Mouse (Mus musculus) left cerebral cortex, postnatal 4 days (tissue): ENCODE data around the gene Tldc1. TPM values are rescaled to one million over a fixed set of nuclear protein-coding genes. Genes with fewer than 3 reads are reported as not detected.
A peak's percentile ranks its signal among the peaks of the same experiment; 100 is the strongest.

ENCODE experiments used
- DNase-seq: peaks from one replicate; pipeline ENCODE4 v3.0.0-alpha.2; 2022
- intact Hi-C: fragments of 180-260 bp; cut with DNase I; formaldehyde crosslinking; loops from one replicate; pipeline ENCODE4 v1.15.1; 2025
- total RNA-seq, 2 experiments: library from RNA; stranded (reverse); gene quantifications; 2 replicates each; pipeline ENCODE4 v1.2.3; 2021

Tldc1 gene
- total RNA-seq, 2 experiments from 2014 or later = 15.0 to 16.7 TPM

- intact Hi-C loops = loop anchor here (5.0 to 10.0 kb wide), 2 partner anchors 92 to 344 kb away; partner anchors contain the start of gene Osgin1
- DNase-seq = peak; percentile 82
These were observed 959 bp upstream of the Tldc1 start for GRCm38 (mm10) chr8:119779013-119779737.

GRCm38 (mm10) chr8:119777765-119778164 lies 451 bp downstream of the Tldc1 start:
- peak; percentile 43 for DNase-seq
- intact Hi-C loops = loop anchor here (5.0 to 10.0 kb wide), 2 partner anchors 90 to 343 kb away; partner anchors contain the start of gene Osgin1

GRCm38 (mm10) chr8:119776668-119777245 lies 1.5 kb downstream of the Tldc1 start:
- intact Hi-C loops = loop anchor here (5.0 to 10.0 kb wide), 2 partner anchors 89 to 342 kb away; partner anchors contain the start of gene Osgin1
- DNase-seq = no peak

- no peak for DNase-seq
- intact Hi-C loops = no loop called here
These were observed 12.3 kb downstream of the Tldc1 start for GRCm38 (mm10) chr8:119765761-119766444.

- intact Hi-C loops = no loop called here
- DNase-seq = no peak
These were observed 12.9 kb downstream of the Tldc1 start for GRCm38 (mm10) chr8:119765311-119765710.

- intact Hi-C loops = no loop called here
- no peak for DNase-seq
These were observed 15.7 kb downstream of the Tldc1 start for GRCm38 (mm10) chr8:119762226-119763220.

- no peak for DNase-seq
These were observed 16.5 kb downstream of the Tldc1 start for GRCm38 (mm10) chr8:119761692-119762091.

GRCm38 (mm10) chr8:119756538-119756937 lies 21.7 kb downstream of the Tldc1 start:
- intact Hi-C loops = no loop called here
- DNase-seq = no peak

More at GRCm38 (mm10) chr8:119761692-119762091, 16.5 kb downstream of the Tldc1 start:
- intact Hi-C loops = no loop called here

GRCm38 (mm10) chr8:119756147-119756461 lies 22.1 kb downstream of the Tldc1 start:
- intact Hi-C loops = no loop called here
- no peak for DNase-seq

- DNase-seq = no peak
- intact Hi-C loops = no loop called here
These were observed 22.7 kb downstream of the Tldc1 start for GRCm38 (mm10) chr8:119755238-119756146.

GRCm38 (mm10) chr8:119744604-119745003 lies 33.6 kb downstream of the Tldc1 start:
- intact Hi-C loops = no loop called here

GRCm38 (mm10) chr8:119743291-119744026 lies 34.8 kb downstream of the Tldc1 start:
- DNase-seq = peak; percentile 79
- intact Hi-C loops = no loop called here

More at GRCm38 (mm10) chr8:119744604-119745003, 33.6 kb downstream of the Tldc1 start:
- DNase-seq = no peak

- intact Hi-C loops = no loop called here
- no peak for DNase-seq
These were observed 35.8 kb downstream of the Tldc1 start for GRCm38 (mm10) chr8:119742409-119742808.

- intact Hi-C loops = no loop called here
These were observed 37.6 kb downstream of the Tldc1 start for GRCm38 (mm10) chr8:119740634-119741033.

GRCm38 (mm10) chr8:119738129-119738907 lies 39.9 kb downstream of the Tldc1 start:
- intact Hi-C loops = no loop called here

More at GRCm38 (mm10) chr8:119740634-119741033, 37.6 kb downstream of the Tldc1 start:
- no peak for DNase-seq

GRCm38 (mm10) chr8:119737093-119737900 lies 40.9 kb downstream of the Tldc1 start:
- intact Hi-C loops = no loop called here
- no peak for DNase-seq

More at GRCm38 (mm10) chr8:119738129-119738907, 39.9 kb downstream of the Tldc1 start:
- no peak for DNase-seq
